Mouse (Mus musculus): ENCODE data around the gene Inpp1.

DNA sequence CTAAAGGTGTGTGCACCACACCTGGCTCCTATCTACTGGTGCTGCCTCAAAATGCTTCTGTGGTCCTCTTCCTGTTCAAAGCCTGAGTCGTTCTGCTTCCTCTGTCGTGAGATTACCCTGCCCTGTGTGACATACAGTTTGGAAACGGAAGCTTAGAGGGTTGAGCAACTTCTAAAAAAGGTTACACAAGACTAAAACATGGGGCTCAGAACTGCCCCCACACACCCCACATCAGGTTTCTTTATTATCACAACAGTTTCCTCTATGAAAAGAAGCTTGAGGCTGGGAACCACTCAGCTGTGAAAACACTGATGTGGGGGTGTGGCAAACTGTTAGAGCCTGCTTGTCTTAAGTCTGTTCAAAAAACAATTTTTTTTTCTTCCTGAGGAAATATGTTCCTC lies 17.1 kb downstream of the Inpp1 start:
- TF ChIP-seq CTCF (IDR thresholded peaks at IDR 0.05; ENCODE audit: insufficient read depth, low read length) (no peak), POLR2A (IDR thresholded peaks at IDR 0.05; ENCODE audit: borderline replicate concordance, extremely low read depth, low read depth, low read length) (no peak)

Measured in lung, adult 2 months (tissue).